Mouse (Mus musculus) CH12.LX (cell line): ENCODE data around the gene Dclre1b. TPM values are rescaled to one million over a fixed set of nuclear protein-coding genes. Genes with fewer than 3 reads are reported as not detected.
A peak's percentile ranks its signal among the peaks of the same experiment; 100 is the strongest.

ENCODE experiments used
- DNase-seq: peaks from one replicate; pipeline ENCODE4 v3.0.0-alpha.2; 2013; ENCODE audit errors: extremely low read depth
- H3K27ac ChIP-seq: 2 replicates; pipeline ENCODE4 v1.5.1; 2012; ENCODE audit warnings: low read depth, mild to moderate bottlenecking, control low read depth, moderate library complexity; ENCODE audit not compliant: insufficient read depth
- H3K27me3 ChIP-seq: replicated peaks from 2 replicates; pipeline ENCODE3; 2012; ENCODE audit warnings: inconsistent platforms
- H3K36me3 ChIP-seq, 2 experiments: replicated peaks in 1 of 2; 2 replicates each; pipeline versions ENCODE3 to v1.6.1; 2012; ENCODE audit warnings: inconsistent platforms in 1 of 2, low read length in 1 of 2, mild to moderate bottlenecking in 1 of 2, mixed read lengths in 1 of 2, moderate library complexity in 1 of 2; ENCODE audit not compliant: control insufficient read depth in 1 of 2, insufficient read depth in 1 of 2
- H3K4me1 ChIP-seq, 2 experiments: 2 replicates each; pipeline ENCODE4 v1.6.1; 2012; ENCODE audit warnings: inconsistent platforms in 1 of 2, moderate library complexity in 1 of 2; ENCODE audit not compliant: insufficient read depth in 2 of 2, control insufficient read depth in 1 of 2
- H3K4me2 ChIP-seq: 2 replicates; pipeline ENCODE4 v1.6.1; 2012; ENCODE audit warnings: low read depth, mild to moderate bottlenecking, control low read depth; ENCODE audit not compliant: poor library complexity, insufficient read depth, severe bottlenecking
- H3K4me3 ChIP-seq, 3 experiments: fragments of 150-350 bp in 1 of 3; sonication (generic) in 1 of 3; replicated peaks in 1 of 3; 2 replicates each; pipeline versions ENCODE3 to v1.5.1; 2011 to 2012; ENCODE audit warnings: low read depth in 2 of 3, low read length in 2 of 3, mild to moderate bottlenecking in 2 of 3, moderate library complexity in 2 of 3, control low read depth in 1 of 3, improper control_type of control experiment in 1 of 3, inconsistent platforms in 1 of 3, mixed read lengths in 1 of 3; ENCODE audit not compliant: poor library complexity in 1 of 3
- H3K79me2 ChIP-seq: replicated peaks from 2 replicates; pipeline ENCODE4 v1.6.1; 2012; ENCODE audit warnings: mild to moderate bottlenecking, moderate library complexity; ENCODE audit not compliant: control insufficient read depth, poor library complexity, insufficient read depth, severe bottlenecking; ENCODE audit errors: extremely low read depth
- H3K9ac ChIP-seq: 2 replicates; pipeline ENCODE4 v1.6.1; 2012; ENCODE audit warnings: low read depth, mild to moderate bottlenecking, control low read depth, moderate library complexity; ENCODE audit not compliant: insufficient read depth
- H3K9me3 ChIP-seq: replicated peaks from 2 replicates; pipeline ENCODE3; 2012; ENCODE audit warnings: low read length, inconsistent platforms, mixed read lengths
- CHD2 ChIP-seq: IDR thresholded peaks from 2 replicates; pipeline ENCODE4 v1.6.1; 2011; ENCODE audit warnings: low read length, improper control_type of control experiment
- E2F4 ChIP-seq: IDR thresholded peaks from 2 replicates; pipeline ENCODE4 v1.6.1; 2011; ENCODE audit warnings: low read depth, low read length, improper control_type of control experiment; ENCODE audit not compliant: insufficient replicate concordance
- EP300 ChIP-seq: IDR thresholded peaks from 2 replicates; pipeline ENCODE4 v1.6.1; 2011; ENCODE audit warnings: low read length, improper control_type of control experiment
- ETS1 ChIP-seq: conservative IDR thresholded peaks from 2 replicates; pipeline ENCODE4 v1.6.1; 2012; ENCODE audit warnings: low read depth, mild to moderate bottlenecking, inconsistent platforms, low read length, improper control_type of control experiment, moderate library complexity
- IRF4 ChIP-seq: IDR thresholded peaks from 2 replicates; pipeline ENCODE4 v1.6.1; 2014; ENCODE audit warnings: low read depth, mild to moderate bottlenecking, inconsistent platforms, low read length, improper control_type of control experiment
- MXI1 ChIP-seq: IDR thresholded peaks from 2 replicates; pipeline ENCODE4 v1.6.1; 2011; ENCODE audit warnings: mild to moderate bottlenecking, low read depth, low read length, improper control_type of control experiment
- RCOR1 ChIP-seq: conservative IDR thresholded peaks from 2 replicates; pipeline ENCODE4 v1.6.1; 2012; ENCODE audit warnings: low read depth, mild to moderate bottlenecking, inconsistent platforms, low read length, improper control_type of control experiment
- SIN3A ChIP-seq: IDR thresholded peaks from 2 replicates; pipeline ENCODE4 v1.6.1; 2012; ENCODE audit warnings: low read length, improper control_type of control experiment, inconsistent platforms
- SMC3 ChIP-seq: IDR thresholded peaks from 2 replicates; pipeline ENCODE4 v1.6.1; 2011; ENCODE audit warnings: low read depth, low read length, improper control_type of control experiment
- TBP ChIP-seq: conservative IDR thresholded peaks from 2 replicates; pipeline ENCODE4 v1.6.1; 2011; ENCODE audit warnings: low read depth, low read length, improper control_type of control experiment
- USF1 ChIP-seq: IDR thresholded peaks from 2 replicates; pipeline ENCODE4 v1.6.1; 2014; ENCODE audit warnings: low read depth, mild to moderate bottlenecking, inconsistent platforms, low read length, improper control_type of control experiment
- USF2 ChIP-seq: conservative IDR thresholded peaks from 2 replicates; pipeline ENCODE4 v1.6.1; 2011; ENCODE audit warnings: low read depth, low read length, improper control_type of control experiment
- ZNF384 ChIP-seq: IDR thresholded peaks from 2 replicates; pipeline ENCODE4 v1.6.1; 2012; ENCODE audit warnings: low read depth, low read length, improper control_type of control experiment, inconsistent platforms
- dilution Hi-C: fragments of 300-500 bp; cut with MboI; formaldehyde crosslinking; loops from 2 replicates; pipeline ENCODE4 v1.14.3; 2020; ENCODE audit warnings: low sequenced_read_pairs; ENCODE audit not compliant: extremely low pct_unique_long_range_greater_than_20kb, extremely low pct_ligation_motif_present
- in situ Hi-C: fragments of 300-500 bp; cut with MboI; formaldehyde crosslinking; loops from 3 replicates; pipeline ENCODE4 v1.14.3; 2019; ENCODE audit warnings: low sequenced_read_pairs, low pct_ligation_motif_present, low pct_unique_long_range_greater_than_20kb, mixed read lengths
- polyA plus RNA-seq: library from polyadenylated mRNA; unstranded; fragments of >175 nt; gene quantifications from 2 replicates; pipeline ENCODE4 v1.2.1, GENCODE M21; 2012; ENCODE audit warnings: low read depth; ENCODE audit not compliant: insufficient read length
- total RNA-seq, 2 experiments: library from RNA; depleted of rRNA; stranded (reverse); fragments of 300-350 nt in 1 of 2; fragments of >200 nt in 1 of 2; gene quantifications; 2 replicates each; pipeline ENCODE4 v1.2.3; 2012 to 2014

Dclre1b gene
- total and polyA plus RNA-seq, 3 experiments, result 10.2 to 32.2 (median 16.7) TPM

GRCm38 (mm10) chr3:103789891-103790345, 19.3 kb downstream of the Dclre1b start:
- H3K27me3 ChIP-seq, result no peaks in the 10 kb centered on the region
- peak overlapping the region; percentile 83 for H3K9ac ChIP-seq
- peaks cover 11 to 59% of the 10 kb centered on the region in 2 experiments; a peak in 3 of 4 replicates for H3K4me1 ChIP-seq
- H3K79me2 ChIP-seq, result peaks cover 59% of the 10 kb centered on the region
- peak overlapping the region; percentile 82 for H3K4me2 ChIP-seq
- peaks cover 0 to 3% of the 10 kb centered on the region in 2 experiments for H3K36me3 ChIP-seq
- peak overlapping the region; percentile 83 for H3K27ac ChIP-seq
- H3K4me3 ChIP-seq, result peak overlapping the region; percentile 89 to 98 (median 93)
- in situ Hi-C loops, result loop anchor here (5.0 kb wide), 1 partner anchor 38 kb away; no protein-coding TSS in a partner anchor
- TF ChIP-seq SIN3A, result peak; percentile 15; the same call in 1 of the 2 replicates
- TF ChIP-seq RCOR1, result no peak
- TF ChIP-seq E2F4, result no peak
- TF ChIP-seq TBP, result no peak
- TF ChIP-seq MXI1, result 0 out of 2 replicates have a peak, but pooled peaks have one; percentile 7
- TF ChIP-seq ZNF384, result no peak
- DNase-seq, result no peak
- H3K9me3 ChIP-seq, result no peaks in the 10 kb centered on the region
- dilution Hi-C loops, result no loop called here

GRCm38 (mm10) chr3:103789096-103789495, 20.1 kb downstream of the Dclre1b start:
- H3K36me3 ChIP-seq, result peaks cover 0 to 3% of the 10 kb centered on the region in 2 experiments
- in situ Hi-C loops (loop anchor here (5.0 kb wide), 1 partner anchor 37 kb away; no protein-coding TSS in a partner anchor), dilution Hi-C loops (no loop called here)
- H3K79me2 ChIP-seq, result peaks cover 67% of the 10 kb centered on the region
- no peak for DNase-seq
- peaks cover 11 to 66% of the 10 kb centered on the region in 2 experiments; a peak in 3 of 4 replicates for H3K4me1 ChIP-seq
- peak overlapping the region; percentile 83 for H3K9ac ChIP-seq
- TF ChIP-seq SIN3A, result 0 out of 2 replicates have a peak, but pooled peaks have one; percentile 5
- TF ChIP-seq SMC3, result no peak
- TF ChIP-seq ETS1, result no peak
- no peak for TF ChIP-seq USF1
- no peak for TF ChIP-seq CHD2
- no peaks in the 10 kb centered on the region for H3K9me3 ChIP-seq
- peak overlapping the region; percentile 89 to 98 (median 93) for H3K4me3 ChIP-seq
- no peaks in the 10 kb centered on the region for H3K27me3 ChIP-seq
- peak overlapping the region; percentile 52; the same call in 1 of the 2 replicates for H3K27ac ChIP-seq
- H3K4me2 ChIP-seq, result peak overlapping the region; percentile 82

GRCm38 (mm10) chr3:103787225-103787624, 22.0 kb downstream of the Dclre1b start:
- no peaks in the 10 kb centered on the region for H3K9me3 ChIP-seq
- TF ChIP-seq USF2 (no peak), ETS1 (0 out of 2 replicates have a peak, but pooled peaks have one; percentile 10), USF1 (no peak), EP300 (peak; percentile 55; the same call in 1 of the 2 replicates), IRF4 (no peak)
- no peak overlapping the region for H3K9ac ChIP-seq
- H3K36me3 ChIP-seq, result peaks cover 0 to 3% of the 10 kb centered on the region in 2 experiments
- in situ Hi-C loops (loop anchor here (5.0 kb wide), 1 partner anchor 35 kb away; no protein-coding TSS in a partner anchor), dilution Hi-C loops (no loop called here)
- peaks cover 9 to 68% of the 10 kb centered on the region in 2 experiments for H3K4me1 ChIP-seq
- peak overlapping the region; percentile 43 for H3K27ac ChIP-seq
- DNase-seq, result no peak
- peaks cover 85% of the 10 kb centered on the region for H3K79me2 ChIP-seq
- H3K4me3 ChIP-seq, result no peak overlapping the region
- peak overlapping the region; percentile 68; the same call in 1 of the 2 replicates for H3K4me2 ChIP-seq
- H3K27me3 ChIP-seq, result no peaks in the 10 kb centered on the region
